Mouse (Mus musculus): Measurements from ENCODE around the gene 3110009E18Rik. TPM values are rescaled to one million over a fixed set of nuclear protein-coding genes. Genes with fewer than 3 reads are reported as not detected.
A peak's percentile ranks its signal among the peaks of the same experiment; 100 is the strongest.

3110009E18Rik gene
- polyA plus RNA-seq, 1 experiment from 2014 or later, result 10.6 TPM

DNA sequence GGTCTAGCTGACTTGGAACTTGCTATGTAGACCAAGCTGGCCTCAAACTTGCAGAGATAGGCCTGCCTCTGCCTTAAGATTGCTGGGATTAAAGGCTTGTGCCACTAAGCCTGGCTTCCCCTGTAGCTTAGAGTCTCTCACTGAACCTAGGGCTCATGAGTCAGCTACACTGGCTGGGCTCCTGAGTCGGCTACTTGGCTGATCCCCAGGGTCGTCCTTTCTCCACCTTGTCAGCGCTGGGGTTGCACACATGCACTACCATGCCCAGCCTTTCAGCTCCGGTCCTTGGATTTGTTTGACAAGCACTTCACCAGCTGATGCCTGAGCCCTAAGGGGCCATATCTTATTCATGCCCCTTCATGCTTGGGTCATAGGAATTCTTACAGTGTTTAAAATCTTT lies 47.0 kb downstream of the 3110009E18Rik start:
- ChIA-PET CTCF (interaction anchor here (1.1 to 1.9 kb wide), 3 partner anchors 13 to 70 kb away, joined by 3 to 5 read pairs (median 4); no protein-coding TSS in a partner anchor), POLR2A (no interaction called here)
- in situ Hi-C loops (cut with MboI; ENCODE audit: low pct_unique_long_range_greater_than_20kb), result no loop called here
- H3K27me3 ChIP-seq, result no peaks in the 10 kb centered on the region
- TF ChIP-seq CTCF (IDR thresholded peaks at IDR 0.05), result no peak
- DNase-seq (ENCODE audit: low read depth, low spot score), result no peak
- no peak for ATAC-seq

DNA sequence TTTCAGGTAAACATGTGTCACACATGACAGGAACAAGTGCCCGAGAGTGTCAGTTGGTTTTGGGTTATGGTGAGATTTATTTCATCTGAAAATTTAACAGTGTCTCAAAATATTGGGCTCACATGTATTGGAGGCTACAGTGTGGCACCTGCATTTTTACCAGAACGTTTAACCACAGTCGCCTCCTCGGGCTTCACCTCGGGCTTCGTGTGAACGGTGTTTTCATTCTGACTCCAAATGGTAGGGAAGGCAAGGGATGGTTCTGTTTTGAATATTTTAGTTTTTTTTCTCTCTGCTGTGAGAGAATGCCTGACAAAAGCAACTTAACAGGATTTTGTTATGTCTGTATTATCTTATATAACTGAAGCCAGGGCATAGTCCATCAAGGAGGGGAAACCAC lies 47.7 kb downstream of the 3110009E18Rik start:
- POLR2A ChIA-PET, result no interaction called here
- DNase-seq (ENCODE audit: low read depth, low spot score) (no peak), ATAC-seq (no peak)
- CTCF ChIA-PET, result interaction anchor here (1.1 kb wide), 1 partner anchor 28 kb away, joined by 3 read pairs; no protein-coding TSS in a partner anchor
- in situ Hi-C loops (cut with MboI; ENCODE audit: low pct_unique_long_range_greater_than_20kb), result no loop called here
- no peaks in the 10 kb centered on the region for H3K27me3 ChIP-seq
- TF ChIP-seq CTCF (IDR thresholded peaks at IDR 0.05), result no peak

DNA sequence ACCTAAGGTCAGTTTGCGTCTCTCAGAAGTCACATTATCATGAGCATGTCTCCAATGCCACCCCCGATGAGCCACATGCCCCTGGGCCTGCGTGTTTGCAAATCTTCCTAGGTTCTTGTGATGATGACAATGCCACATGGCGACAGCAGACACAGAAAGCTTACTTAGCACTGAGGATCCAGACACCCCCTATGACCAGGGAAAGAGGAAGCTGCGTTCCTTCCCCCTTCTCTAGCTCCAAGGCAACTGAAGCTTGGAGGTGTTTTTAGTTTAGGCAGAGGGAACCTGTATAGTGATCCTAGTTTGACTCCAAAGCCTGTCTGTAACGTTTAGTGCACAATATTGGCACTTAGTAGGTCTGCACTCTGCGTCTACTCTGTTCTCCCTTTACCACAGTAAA lies 49.3 kb downstream of the 3110009E18Rik start:
- H3K27me3 ChIP-seq, result no peaks in the 10 kb centered on the region
- CTCF ChIA-PET, result interaction anchor here (1.4 kb wide), 1 partner anchor 15 kb away, joined by 3 read pairs; no protein-coding TSS in a partner anchor
- no peak for DNase-seq (ENCODE audit: low read depth, low spot score)
- POLR2A ChIA-PET, result no interaction called here
- in situ Hi-C loops (cut with MboI; ENCODE audit: low pct_unique_long_range_greater_than_20kb), result loop anchor here (5.0 kb wide), 2 partner anchors 297 to 382 kb away; no protein-coding TSS in a partner anchor
- no peak for TF ChIP-seq CTCF (IDR thresholded peaks at IDR 0.05)
- ATAC-seq, result no peak

DNA sequence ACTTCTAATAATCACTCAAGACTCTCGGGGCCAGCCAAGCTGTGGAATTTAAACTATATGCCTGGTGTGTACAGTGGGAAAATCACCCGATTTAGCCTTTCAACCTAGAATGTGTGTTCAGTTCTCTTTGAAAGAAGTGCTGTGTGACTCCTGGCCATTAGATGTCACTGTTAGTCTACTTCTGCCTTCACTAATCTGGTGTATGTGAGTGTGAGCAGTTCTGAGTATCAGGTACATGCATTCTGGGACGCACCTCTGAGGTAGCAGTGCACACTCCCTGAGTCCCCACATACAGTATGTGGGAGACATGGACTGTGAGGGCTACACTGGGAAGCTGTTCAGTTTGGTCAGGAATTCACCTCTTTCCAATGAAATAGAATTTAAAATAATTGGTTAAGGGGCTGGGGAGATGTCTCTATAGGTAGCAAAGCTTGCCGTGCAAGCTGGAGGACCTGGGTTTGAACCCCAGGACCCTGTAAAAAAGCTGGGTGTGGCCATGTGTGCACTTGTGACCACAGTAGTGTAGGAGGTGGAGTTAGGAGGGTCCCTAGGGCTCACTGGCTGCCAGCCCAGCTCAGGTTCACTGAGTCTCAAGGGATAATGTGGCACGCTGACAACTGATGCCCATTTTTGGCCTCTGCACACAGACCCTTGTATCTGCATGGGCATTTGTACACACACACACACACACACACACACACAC lies 51.0 kb downstream of the 3110009E18Rik start:
- peak; percentile 62 for ATAC-seq
- H3K27me3 ChIP-seq, result no peaks in the 10 kb centered on the region
- ChIA-PET POLR2A (interaction anchor here (0.7 kb wide), 1 partner anchor 166 kb away, joined by 3 read pairs; no protein-coding TSS in a partner anchor), CTCF (interaction anchor here (0.9 to 1.8 kb wide), 7 partner anchors 9 to 378 kb away, joined by 3 to 5 read pairs (median 3); no protein-coding TSS in a partner anchor)
- peak; percentile 79 for TF ChIP-seq CTCF (IDR thresholded peaks at IDR 0.05)
- in situ Hi-C loops (cut with MboI; ENCODE audit: low pct_unique_long_range_greater_than_20kb), result loop anchor here (5.0 kb wide), 2 partner anchors 295 to 380 kb away; no protein-coding TSS in a partner anchor
- DNase-seq (ENCODE audit: low read depth, low spot score), result no peak

DNA sequence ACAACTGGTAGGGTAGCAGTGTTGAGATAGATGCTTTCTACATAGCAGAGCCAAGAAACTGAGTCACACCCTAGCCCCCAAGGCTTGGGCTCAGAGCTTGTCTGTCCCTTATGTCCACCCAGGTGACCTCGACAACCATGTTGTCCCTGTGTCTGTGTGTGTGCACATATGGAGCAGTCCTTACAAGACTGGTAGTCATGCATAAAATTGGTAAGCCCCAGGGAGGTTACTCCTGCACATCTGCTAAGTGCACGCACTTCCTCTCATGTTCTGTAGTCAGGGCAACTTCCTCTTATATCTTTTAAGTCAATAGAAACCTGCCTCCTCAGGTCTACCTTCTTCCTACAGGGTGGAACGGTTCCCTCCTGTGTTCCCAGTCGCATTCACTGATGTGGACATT lies 54.0 kb downstream of the 3110009E18Rik start:
- ATAC-seq, result no peak
- no peak for TF ChIP-seq CTCF (IDR thresholded peaks at IDR 0.05)
- ChIA-PET CTCF (interaction anchor here (1.3 to 2.3 kb wide), 2 partner anchors 12 to 22 kb away, joined by 3 to 8 read pairs; no protein-coding TSS in a partner anchor), POLR2A (no interaction called here)
- in situ Hi-C loops (cut with MboI; ENCODE audit: low pct_unique_long_range_greater_than_20kb), result loop anchor here (5.0 kb wide), 2 partner anchors 292 to 377 kb away; no protein-coding TSS in a partner anchor
- no peaks in the 10 kb centered on the region for H3K27me3 ChIP-seq
- no peak for DNase-seq (ENCODE audit: low read depth, low spot score)

DNA sequence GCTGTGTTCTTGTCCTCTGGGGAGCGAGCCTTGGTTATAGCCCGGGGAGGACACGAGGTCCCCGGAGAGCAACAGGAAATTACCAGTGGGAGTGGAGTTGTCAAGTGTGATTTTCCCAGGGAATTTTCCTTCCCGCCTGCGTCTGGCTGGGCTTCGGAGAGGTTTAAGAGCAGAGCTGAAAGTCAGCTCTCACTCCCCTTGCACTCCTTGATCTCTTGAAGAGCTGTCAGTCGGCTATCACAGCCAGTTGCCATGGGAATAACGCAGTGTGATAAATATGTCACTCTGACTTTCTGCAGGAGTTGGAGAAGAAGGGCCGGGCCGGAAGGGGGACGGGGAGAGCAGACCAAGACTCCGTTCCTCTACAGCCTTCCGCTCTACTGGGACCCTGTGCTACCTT lies 55.3 kb downstream of the 3110009E18Rik start:
- DNase-seq (ENCODE audit: low read depth, low spot score) (no peak), ATAC-seq (no peak)
- no peak for TF ChIP-seq CTCF (IDR thresholded peaks at IDR 0.05)
- no peaks in the 10 kb centered on the region for H3K27me3 ChIP-seq
- ChIA-PET CTCF (interaction anchor here (2.3 kb wide), 1 partner anchor 21 kb away, joined by 8 read pairs; no protein-coding TSS in a partner anchor), POLR2A (interaction anchor here (0.6 kb wide), 1 partner anchor 14 kb away, joined by 4 read pairs; no protein-coding TSS in a partner anchor)
- in situ Hi-C loops (cut with MboI; ENCODE audit: low pct_unique_long_range_greater_than_20kb), result no loop called here

DNA sequence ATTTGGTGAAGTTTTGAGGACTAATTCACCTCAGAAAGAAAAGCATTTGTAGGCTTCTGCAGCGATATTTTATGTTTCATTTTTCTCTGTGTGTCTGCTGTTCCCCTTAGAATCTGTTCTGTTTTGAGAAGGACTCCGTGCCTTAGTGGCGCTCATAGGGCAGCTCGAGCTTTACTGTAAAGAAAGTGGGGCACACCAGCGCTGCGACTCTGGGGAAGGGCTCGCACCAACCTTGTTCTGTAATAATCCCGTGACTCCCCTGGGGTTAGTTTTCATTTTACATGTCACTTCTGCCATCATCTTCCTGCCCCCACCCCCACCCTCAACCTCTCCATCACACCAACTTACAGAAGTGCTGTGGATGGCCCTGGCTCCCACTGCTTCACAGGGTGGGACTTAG lies 56.2 kb downstream of the 3110009E18Rik start:
- ChIA-PET POLR2A (no interaction called here), CTCF (interaction anchor here (2.3 kb wide), 1 partner anchor 20 kb away, joined by 8 read pairs; no protein-coding TSS in a partner anchor)
- DNase-seq (ENCODE audit: low read depth, low spot score) (no peak), ATAC-seq (no peak)
- H3K27me3 ChIP-seq, result no peaks in the 10 kb centered on the region
- TF ChIP-seq CTCF (IDR thresholded peaks at IDR 0.05), result no peak
- in situ Hi-C loops (cut with MboI; ENCODE audit: low pct_unique_long_range_greater_than_20kb), result no loop called here

DNA sequence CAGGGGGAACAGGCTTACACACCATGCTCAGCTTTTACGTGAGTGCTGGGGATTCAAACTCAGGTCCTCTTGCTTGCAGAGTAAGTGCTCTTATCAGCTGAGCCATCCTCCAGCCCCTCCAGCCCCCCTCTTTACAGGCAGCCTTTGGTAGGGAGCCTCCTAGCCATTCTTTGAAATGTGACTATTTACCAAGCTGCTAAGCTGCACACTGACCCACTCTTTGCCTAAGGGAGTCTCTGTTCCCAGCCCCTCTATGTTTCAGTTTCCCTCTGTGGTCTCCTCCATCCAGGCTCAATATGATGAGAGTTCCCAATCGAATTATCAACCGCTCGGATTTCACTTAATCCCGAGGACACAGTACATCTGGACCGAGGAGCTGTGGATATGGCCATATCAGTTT lies 65.2 kb downstream of the 3110009E18Rik start:
- POLR2A ChIA-PET, result no interaction called here
- no peak for ATAC-seq
- CTCF ChIA-PET, result interaction anchor here (1.2 to 2.1 kb wide), 3 partner anchors 11 to 32 kb away, joined by 5 to 18 read pairs (median 5); no protein-coding TSS in a partner anchor
- no peak for DNase-seq (ENCODE audit: low read depth, low spot score)
- no peaks in the 10 kb centered on the region for H3K27me3 ChIP-seq
- in situ Hi-C loops (cut with MboI; ENCODE audit: low pct_unique_long_range_greater_than_20kb), result no loop called here
- TF ChIP-seq CTCF (IDR thresholded peaks at IDR 0.05), result no peak

DNA sequence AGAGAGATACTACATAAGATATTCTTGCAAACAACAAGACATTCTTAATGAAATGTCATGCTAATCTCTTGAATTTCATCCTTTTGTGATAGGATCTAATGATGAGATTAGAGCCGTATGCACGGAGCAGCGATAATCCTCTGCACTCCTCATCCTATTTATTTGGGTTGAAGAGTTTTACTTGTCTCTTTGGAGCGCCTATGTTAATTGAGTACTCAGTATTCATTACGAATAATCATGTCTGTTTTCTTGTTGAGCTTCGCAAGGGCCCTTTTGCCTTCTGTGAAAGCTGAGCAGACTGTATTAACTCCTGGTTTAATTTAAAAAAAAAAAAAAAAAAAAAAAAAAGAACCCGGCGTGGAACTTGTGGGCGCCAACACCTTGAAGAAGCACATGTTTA lies 65.7 kb downstream of the 3110009E18Rik start:
- in situ Hi-C loops (cut with MboI; ENCODE audit: low pct_unique_long_range_greater_than_20kb), result no loop called here
- no peaks in the 10 kb centered on the region for H3K27me3 ChIP-seq
- TF ChIP-seq CTCF (IDR thresholded peaks at IDR 0.05), result no peak
- ChIA-PET POLR2A (no interaction called here), CTCF (interaction anchor here (1.3 to 2.1 kb wide), 2 partner anchors 10 to 15 kb away, joined by 5 to 18 read pairs; no protein-coding TSS in a partner anchor)
- ATAC-seq (no peak), DNase-seq (ENCODE audit: low read depth, low spot score) (no peak)

DNA sequence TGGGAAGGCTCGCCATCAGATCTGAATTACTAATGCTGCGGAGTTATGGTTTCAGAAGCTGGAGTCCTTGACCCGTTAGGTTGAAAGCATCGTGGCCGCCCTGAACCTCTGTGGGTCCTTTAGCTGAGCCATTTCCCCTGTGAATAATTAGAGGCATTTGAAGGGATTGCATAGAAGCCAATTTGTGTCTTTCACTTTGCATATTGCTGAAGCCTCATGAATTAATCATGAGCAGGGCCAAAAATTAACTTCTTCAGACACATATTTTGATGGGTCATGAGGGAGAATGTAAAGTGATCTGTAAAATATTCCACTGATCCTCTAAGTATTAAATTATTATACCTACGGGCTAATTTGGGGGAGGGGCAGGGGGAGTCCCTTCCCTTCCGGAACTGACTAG lies 66.1 kb downstream of the 3110009E18Rik start:
- DNase-seq (ENCODE audit: low read depth, low spot score) (no peak), ATAC-seq (no peak)
- TF ChIP-seq CTCF (IDR thresholded peaks at IDR 0.05), result no peak
- CTCF ChIA-PET, result interaction anchor here (1.3 to 2.1 kb wide), 2 partner anchors 10 to 15 kb away, joined by 5 to 18 read pairs; no protein-coding TSS in a partner anchor
- POLR2A ChIA-PET, result no interaction called here
- no peaks in the 10 kb centered on the region for H3K27me3 ChIP-seq
- in situ Hi-C loops (cut with MboI; ENCODE audit: low pct_unique_long_range_greater_than_20kb), result no loop called here

DNA sequence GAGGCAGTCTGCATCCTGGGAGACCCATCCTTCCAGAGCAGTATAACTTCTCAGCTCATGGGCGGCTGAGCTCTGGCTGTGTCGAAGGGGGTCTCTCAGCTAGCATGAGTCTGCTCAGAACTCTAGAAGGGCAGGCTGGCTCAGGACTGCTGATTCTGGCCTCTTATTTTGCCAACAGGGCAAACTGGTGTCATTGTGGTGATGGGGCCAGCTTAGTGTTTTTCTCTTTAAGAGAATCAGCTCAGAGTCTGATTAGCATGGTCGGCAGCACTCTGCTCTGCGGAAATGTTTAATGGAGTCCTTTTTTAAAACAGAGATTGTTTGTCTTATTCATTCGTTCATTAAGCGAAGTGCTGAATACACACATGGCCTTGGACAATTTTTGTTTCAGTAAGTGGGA lies 68.2 kb downstream of the 3110009E18Rik start:
- no peak for TF ChIP-seq CTCF (IDR thresholded peaks at IDR 0.05)
- ATAC-seq (no peak), DNase-seq (ENCODE audit: low read depth, low spot score) (no peak)
- ChIA-PET CTCF (interaction anchor here (1.5 kb wide), 1 partner anchor 18 kb away, joined by 4 read pairs; no protein-coding TSS in a partner anchor), POLR2A (no interaction called here)
- in situ Hi-C loops (cut with MboI; ENCODE audit: low pct_unique_long_range_greater_than_20kb), result no loop called here
- H3K27me3 ChIP-seq, result no peaks in the 10 kb centered on the region
